Mouse (Mus musculus) small intestine, adult 2 months (tissue): ENCODE data around the gene Kcnk2.

Experiments
- CTCF ChIP-seq: fragments of 200-500 bp; IDR thresholded peaks from 2 replicates; pipeline ENCODE4 v1.5.1; 2012; ENCODE audit warnings: low read depth, mild to moderate bottlenecking, control low read depth, inconsistent platforms, low read length, moderate library complexity, mixed read lengths; ENCODE audit not compliant: insufficient replicate concordance, insufficient read length; ENCODE audit errors: extremely low read depth
- POLR2A ChIP-seq: fragments of 200-500 bp; IDR thresholded peaks from 2 replicates; pipeline ENCODE4 v1.6.1; 2012; ENCODE audit warnings: low read depth, mild to moderate bottlenecking, control low read depth, inconsistent platforms, low read length, moderate library complexity

- TF ChIP-seq CTCF (no peak), POLR2A (no peak)
Observed at GRCm38 (mm10) chr1:189402223-189402943, at the start of gene Kcnk2.
